Mouse (Mus musculus) erythroblast, embryonic 14.5 days (primary cell): Measurements from ENCODE around the gene Ccdc155.

ENCODE experiments used
- GATA1 ChIP-seq: IDR thresholded peaks from 2 replicates; pipeline ENCODE4 v1.6.1; 2012; ENCODE audit warnings: low read length, inconsistent platforms, mixed read lengths
- TAL1 ChIP-seq: IDR thresholded peaks from 3 replicates; pipeline ENCODE4 v1.6.1; 2012; ENCODE audit warnings: low read length, inconsistent platforms, mixed read lengths

DNA sequence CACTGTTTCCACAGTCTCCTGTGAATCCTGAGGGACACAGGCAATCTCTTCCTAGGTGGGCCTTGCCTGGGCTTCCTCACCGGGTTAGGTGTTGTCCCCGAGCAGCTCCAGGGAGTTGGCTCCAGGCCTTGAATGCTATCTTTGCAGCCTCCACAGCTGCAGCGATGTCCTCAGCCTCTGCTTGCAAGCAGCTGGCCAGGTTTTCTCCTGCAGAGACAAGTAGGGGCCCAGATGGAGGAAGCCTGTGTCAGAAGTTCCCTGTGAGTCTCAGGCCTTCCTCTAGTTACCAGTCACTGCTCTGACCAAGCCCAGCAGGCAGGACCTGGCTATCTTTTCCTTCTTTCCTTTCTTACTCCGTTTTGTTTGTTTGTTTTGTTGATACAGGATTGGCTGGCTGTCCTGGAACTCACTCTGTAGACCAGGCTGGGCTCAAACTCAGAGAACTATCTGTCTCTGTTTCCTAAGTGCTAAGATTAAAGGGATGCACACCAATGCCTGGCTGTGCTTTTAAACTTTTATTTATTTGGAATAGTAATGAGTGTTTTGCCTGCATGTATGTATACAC is 56.1 kb downstream of the Ccdc155 start:
- TF ChIP-seq GATA1 (no peak), TAL1 (no peak)
